Mouse (Mus musculus) R1 (cell line): Measurements from ENCODE around the gene Shisa2.
"Not testable (repeated sequence)": the region's sequence is repeated elsewhere in the genome, so short reads cannot be mapped to it uniquely, and the experiment has no call there.

Experiments
- DNase-seq: peaks from one replicate; pipeline ENCODE4 v3.0.0-alpha.2; 2018; ENCODE audit warnings: low read depth, low spot score

Gene Shisa2

GRCm38 (mm10) chr14:59625158-59625805, at the start of gene Shisa2:
Gene Shisa2, plus strand, starts transcription at chr14:59625308.
- DNase-seq = peak; percentile 90

GRCm38 (mm10) chr14:59576385-59576784, 48.7 kb upstream of the Shisa2 start:
- DNase-seq = no peak

- peak; percentile 39 for DNase-seq
These were observed 34.5 kb upstream of the Shisa2 start for GRCm38 (mm10) chr14:59590614-59591013.

GRCm38 (mm10) chr14:59591901-59592300, 33.2 kb upstream of the Shisa2 start:
- peak; percentile 66 for DNase-seq

- DNase-seq = no peak
These were observed 32.5 kb upstream of the Shisa2 start for GRCm38 (mm10) chr14:59592593-59592992.

GRCm38 (mm10) chr14:59594988-59595387, 30.1 kb upstream of the Shisa2 start:
- DNase-seq = no peak

- peak; percentile 90 for DNase-seq
These were observed 27.5 kb upstream of the Shisa2 start, which contains the start of gene Cdadc1 for GRCm38 (mm10) chr14:59597398-59598259. Gene Cdadc1, minus strand, starts transcription at chr14:59597959.

GRCm38 (mm10) chr14:59598260-59598627, 26.9 kb upstream of the Shisa2 start:
- DNase-seq = no peak

GRCm38 (mm10) chr14:59604002-59604645, 21.0 kb upstream of the Shisa2 start:
- peak; percentile 57 for DNase-seq

GRCm38 (mm10) chr14:59605671-59606353, 19.3 kb upstream of the Shisa2 start:
- peak; percentile 57 for DNase-seq

GRCm38 (mm10) chr14:59607021-59607420, 18.1 kb upstream of the Shisa2 start:
- DNase-seq = no peak

- DNase-seq = peak; percentile 75
These were observed 12.0 kb upstream of the Shisa2 start for GRCm38 (mm10) chr14:59612920-59613625.

GRCm38 (mm10) chr14:59614149-59614548, 11.0 kb upstream of the Shisa2 start:
- DNase-seq = not testable (repeated sequence)

GRCm38 (mm10) chr14:59616802-59617201, 8.3 kb upstream of the Shisa2 start:
- no peak for DNase-seq

GRCm38 (mm10) chr14:59624326-59624885, 702 bp upstream of the Shisa2 start:
- peak; percentile 88 for DNase-seq

- DNase-seq = peak; percentile 36
These were observed 777 bp downstream of the Shisa2 start for GRCm38 (mm10) chr14:59625806-59626364.

GRCm38 (mm10) chr14:59626711-59627110, 1.6 kb downstream of the Shisa2 start:
- DNase-seq = no peak

- DNase-seq = no peak
These were observed 2.1 kb downstream of the Shisa2 start for GRCm38 (mm10) chr14:59627142-59627680.

GRCm38 (mm10) chr14:59627823-59628222, 2.7 kb downstream of the Shisa2 start:
- no peak for DNase-seq

- no peak for DNase-seq
These were observed 4.2 kb downstream of the Shisa2 start for GRCm38 (mm10) chr14:59629308-59629707.
